Mouse (Mus musculus): ENCODE data around the gene Map4k4.
A peak's percentile ranks its signal among the peaks of the same experiment; 100 is the strongest.

The Map4k4 gene

DNA sequence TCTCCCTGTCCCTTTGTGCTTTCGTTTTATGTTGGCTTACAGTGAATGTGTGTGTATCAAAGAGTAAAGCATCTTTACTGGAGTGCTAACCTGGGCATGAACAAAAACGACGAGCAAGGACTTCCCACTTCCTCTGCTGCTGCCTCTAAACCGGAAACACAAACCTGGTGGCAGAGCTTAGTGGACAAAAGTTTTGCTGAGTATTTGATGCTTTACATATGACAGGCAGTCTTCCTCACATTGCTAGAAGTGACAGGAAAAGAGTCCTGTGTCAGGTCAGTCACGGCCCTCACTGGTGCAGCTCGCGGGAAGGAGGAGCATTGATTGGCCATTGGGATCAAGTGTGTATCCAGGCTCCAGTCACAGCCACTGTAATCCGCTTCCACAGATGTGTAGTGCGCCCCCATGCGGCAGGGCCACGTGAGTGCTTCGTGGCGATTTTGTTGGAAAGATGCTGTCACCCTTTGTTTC, 35.7 kb downstream of the Map4k4 start:
- peak; percentile 77 to 89 for DNase-seq (ENCODE audit: low spot score in 2 of 2)

DNA sequence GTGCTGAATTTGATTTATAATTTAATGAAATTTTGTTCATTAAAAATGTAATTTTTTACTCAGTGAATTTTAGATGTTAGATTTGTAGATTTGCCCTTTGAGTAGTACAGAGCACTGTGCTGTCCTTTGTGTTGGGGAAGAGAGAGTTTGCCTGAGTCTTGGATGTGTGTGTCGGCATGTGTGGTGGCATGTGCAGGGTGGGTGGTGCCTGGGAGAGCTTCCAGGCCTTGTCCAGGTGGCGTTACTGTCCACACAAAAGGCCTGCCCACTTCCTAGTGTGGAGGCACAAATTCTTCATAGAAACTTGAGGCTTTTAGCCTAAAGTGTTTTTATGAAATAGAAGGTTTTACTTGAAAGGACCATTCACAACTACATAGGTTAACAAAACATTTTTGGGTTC, 36.2 kb downstream of the Map4k4 start:
- DNase-seq (ENCODE audit: low spot score in 2 of 2), result no peak

DNA sequence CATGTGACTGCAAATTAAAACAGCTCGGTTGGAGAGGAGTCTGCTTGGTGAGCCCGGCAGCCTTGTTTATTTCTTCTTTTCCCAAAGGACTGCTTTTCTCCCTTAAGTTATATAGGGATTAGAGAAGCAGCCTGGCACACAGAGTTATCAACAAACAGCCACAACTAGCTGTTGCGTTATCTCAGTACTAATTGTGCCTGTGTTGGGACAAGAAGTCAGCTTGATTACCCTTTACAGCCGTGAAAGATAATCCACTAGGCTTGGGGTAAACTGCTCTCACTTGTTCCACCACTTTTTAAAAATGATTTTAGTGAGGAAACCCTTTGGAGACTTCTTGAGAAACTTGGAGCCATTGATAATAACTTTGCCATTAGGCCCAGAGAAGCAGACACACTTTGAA, 36.9 kb downstream of the Map4k4 start:
- no peak for DNase-seq (ENCODE audit: low spot score in 2 of 2)

DNA sequence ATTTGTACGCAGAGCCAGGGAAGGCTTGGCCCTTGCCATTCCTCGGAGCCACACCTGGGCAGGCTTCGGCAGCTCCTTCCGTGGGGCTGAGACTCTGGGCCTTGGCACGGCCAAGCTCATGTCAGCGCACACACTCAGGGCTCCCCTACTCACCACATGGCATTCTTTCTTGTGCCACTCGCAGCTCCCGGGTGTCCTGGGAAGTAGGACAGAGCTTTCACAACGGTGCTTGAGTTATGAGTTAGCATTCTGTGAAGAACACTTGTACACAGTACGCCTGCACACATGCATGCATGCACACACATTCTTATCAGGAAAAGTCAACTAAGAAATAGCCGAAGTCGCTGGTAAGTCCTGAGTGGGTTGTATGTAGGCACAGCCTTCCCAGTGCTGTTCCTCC, 38.7 kb downstream of the Map4k4 start:
- no peak for DNase-seq (ENCODE audit: low spot score in 2 of 2)

DNA sequence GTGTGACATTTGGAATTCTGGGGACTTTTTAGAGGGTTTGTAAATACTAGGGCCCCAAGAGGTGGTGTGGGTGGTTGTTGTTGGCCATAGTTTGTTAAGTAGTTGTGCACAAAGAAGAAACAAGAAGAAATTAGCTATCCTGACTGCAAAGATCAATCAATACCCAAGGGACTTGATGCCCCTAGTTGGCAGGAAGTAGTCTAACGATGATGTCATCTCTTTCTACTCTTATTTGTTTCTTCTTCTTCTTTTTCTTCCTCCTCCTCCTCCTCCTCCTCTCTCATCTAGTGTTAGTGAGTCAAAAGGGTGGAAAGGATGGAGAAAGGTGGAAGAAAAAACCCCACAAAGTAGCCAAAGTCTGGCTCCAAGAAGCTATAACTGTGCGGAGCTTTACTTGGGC, 39.6 kb downstream of the Map4k4 start:
- no peak for DNase-seq (ENCODE audit: low spot score in 2 of 2)

DNA sequence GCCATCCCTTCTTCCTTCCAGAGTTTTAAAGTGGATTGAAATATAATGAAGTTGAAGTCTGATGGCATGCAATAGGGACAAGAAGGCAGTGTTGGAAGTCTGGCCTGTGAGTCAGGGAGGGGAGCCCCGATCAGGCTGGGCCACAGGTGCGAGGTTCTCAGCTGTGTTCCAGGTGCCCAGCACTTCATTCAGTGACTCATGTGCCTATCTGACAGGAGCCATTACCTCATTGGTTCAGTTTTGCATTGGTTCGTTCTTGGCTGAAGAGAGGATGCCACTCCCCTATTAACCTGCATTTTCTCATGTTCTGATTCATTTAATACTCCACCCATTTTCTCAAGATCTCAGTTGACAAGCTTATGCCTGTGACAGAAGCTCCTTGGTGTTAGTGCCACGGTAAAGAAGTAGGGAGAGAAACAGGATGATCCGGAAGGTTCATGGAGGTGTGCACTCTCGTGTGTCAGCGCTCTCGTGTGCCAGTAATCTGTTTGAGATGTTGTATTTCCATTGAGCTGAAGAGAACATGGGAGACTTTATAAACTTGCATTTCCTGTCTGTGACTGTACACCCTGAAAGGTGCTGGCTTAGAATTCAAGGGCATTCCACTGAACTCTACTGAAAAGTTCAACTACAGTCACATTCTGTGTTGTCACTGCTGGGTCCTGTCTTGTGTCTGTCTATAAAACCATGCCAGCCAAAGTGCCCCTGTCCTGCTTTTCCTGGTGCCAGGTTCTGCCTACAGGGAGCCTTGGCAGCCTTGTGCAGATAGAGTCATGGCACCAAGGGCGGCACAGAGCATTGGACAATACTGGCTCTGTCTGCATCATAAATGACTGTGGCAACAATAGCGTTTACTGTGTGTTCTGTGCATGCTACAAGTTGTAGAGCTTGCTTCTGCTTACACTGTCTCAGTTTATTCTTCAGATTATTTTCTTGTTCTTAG, 40.8 kb downstream of the Map4k4 start:
- no peak for DNase-seq (ENCODE audit: low spot score in 2 of 2)

DNA sequence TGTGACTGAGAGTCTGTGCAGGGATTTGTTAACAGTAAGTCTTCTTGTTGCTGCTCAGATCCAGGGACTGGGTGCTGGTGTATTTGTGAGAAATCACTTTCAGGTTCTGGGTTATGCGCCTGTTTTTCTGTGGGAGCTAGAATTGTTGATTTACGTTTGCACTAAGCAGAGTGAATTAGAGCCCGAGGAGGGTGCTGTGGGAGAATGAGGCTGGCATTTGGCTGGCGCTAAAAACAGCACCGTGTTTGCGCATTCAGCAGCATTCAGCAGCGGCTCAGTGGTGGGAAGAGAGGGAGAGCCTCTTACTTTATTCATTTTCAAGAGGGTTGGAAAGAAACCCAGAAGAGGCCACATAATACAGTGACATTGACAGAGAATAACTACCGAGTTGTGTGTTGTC, 42.2 kb downstream of the Map4k4 start:
- DNase-seq (ENCODE audit: low spot score in 2 of 2), result no peak

DNA sequence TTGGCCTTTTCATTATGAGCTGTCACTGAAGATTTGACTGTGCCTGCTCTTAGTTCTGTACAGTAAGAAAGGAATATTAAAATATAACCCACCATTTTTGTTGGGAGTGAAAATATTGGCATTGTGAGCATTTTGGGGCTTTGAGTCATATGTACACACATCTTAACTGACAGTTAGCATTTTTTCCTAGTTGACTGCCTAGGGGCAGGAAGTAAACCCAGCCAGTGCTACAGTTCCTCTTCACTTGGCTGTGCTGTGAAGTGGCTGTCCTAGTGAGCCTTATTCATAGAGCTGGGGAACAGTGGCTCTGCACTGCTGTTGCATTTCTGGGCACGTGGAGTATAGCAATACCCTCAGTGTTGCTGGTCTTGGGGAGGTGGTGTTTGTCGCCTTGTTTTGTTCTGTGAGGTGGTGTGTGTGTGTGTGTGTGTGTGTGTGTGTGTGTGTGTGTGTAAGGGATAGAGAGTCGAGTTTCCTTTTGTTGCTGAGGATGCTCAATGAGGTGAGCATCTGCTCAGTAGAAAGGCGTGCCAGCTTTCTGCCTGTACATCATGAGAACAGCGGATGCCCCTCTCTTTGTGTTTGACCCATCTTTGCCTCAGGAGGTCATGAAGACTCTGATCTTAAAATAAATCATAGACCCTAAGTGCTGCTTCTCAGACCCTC, 43.7 kb downstream of the Map4k4 start:
- no peak for DNase-seq (ENCODE audit: low spot score in 2 of 2)

DNA sequence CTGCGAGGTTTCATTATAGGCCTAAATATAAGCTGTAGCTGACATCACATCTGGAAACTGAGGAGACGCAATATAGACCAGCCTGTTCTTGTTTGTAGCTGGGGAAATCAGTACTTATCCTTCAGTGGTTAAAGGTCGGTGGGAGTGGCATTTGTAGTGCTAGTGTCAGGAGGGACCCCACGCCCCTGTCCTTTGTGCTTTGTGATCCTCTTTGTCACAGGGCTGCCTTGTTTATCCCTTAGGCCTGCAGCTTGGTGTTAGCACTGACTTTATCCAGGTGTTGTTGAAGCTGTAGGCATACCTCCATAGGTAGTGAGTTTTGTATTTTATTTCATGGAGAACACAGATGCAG, 44.2 kb downstream of the Map4k4 start:
- no peak for DNase-seq (ENCODE audit: low spot score in 2 of 2)

DNA sequence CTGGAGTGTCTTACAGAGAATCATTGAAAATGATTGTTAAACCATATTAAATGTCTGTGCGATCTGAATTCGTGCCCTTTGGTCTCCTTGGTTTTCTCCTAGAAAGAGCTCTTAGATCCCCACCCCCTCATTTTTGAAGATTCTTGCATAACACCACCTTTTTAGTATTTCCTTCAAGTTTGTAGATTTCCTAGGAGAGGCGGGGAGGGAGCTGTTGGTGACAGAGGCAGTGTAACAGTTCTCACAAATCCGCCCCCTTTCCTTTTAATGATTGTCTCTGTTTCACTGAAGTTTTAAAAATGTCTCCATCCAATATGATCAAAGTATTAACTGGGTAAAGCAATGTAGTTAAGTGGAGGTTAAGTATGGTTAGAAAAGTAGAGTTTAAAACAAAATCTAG, 45.7 kb downstream of the Map4k4 start:
- no peak for DNase-seq (ENCODE audit: low spot score in 2 of 2)

DNA sequence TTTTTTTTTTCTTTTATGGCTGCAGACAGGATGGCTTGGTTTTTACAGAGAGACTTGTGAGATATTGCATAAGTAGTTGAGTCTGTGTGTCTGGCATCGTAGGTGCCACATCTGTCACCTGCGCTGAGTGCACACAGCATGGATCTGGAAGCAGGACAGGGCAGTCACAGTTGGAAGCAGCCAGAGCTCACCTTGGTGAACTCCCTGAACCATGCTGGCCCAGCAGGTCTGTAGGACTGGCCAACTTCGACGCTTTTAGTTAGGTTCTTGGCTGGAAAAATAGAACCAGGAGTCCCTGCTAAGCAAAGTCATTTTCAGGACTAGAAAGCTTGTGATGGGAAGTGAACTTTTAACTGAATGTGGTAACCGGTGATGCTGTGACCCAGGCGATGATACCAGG, 46.5 kb downstream of the Map4k4 start:
- DNase-seq (ENCODE audit: low spot score in 2 of 2), result no peak

DNA sequence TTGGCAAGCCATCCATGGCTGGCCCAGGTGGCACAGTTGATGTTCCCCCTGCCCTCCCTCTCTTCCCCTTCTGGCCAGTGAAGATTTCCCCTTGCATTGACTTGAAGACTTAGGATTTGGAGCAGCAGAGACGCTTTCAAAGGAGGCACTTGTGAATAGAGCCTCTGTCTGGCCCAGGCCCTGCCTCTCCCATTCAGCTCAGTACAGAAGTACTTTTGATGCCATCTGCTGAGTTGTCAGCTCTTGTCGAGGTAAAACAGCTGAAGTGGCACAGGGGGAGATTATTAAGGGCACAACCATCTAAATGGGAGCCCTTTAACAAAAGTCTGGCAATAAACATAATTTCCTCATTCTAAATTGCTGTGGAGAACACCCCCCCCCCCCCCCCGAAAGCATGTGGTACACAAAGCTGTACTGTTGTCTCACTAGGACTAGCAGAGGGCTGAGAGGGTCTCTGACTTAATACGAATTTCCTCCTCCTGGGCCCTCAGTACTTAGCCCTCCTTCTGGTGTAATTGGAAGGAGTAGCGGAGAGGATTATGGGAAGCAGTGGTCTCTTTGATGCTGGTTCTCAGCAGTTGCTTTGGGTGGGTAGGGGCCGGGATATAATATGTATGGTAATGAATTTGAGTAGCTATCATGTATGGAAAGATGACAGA, 47.1 kb downstream of the Map4k4 start:
- no peak for DNase-seq (ENCODE audit: low spot score in 2 of 2)

DNA sequence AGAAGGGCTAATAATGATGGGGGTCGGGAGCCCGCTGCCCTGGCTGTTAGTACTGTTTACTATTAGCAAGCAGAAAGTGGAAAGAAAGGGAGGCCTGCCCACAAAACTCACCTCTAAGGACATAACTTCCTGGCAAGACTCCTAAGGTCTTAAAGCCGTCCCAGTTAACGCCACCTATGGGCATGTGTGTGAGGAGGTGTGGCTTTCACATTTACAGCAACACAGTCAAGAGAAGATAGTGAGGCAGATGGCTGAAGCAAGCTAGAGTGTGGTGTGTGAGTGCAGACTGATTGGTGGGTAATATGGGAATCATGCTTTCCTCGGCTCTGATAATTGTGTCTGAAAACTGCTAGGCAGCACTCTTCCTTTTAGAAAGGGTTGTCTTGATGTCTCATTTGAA, 48.5 kb downstream of the Map4k4 start:
- DNase-seq (ENCODE audit: low spot score in 2 of 2), result no peak

DNA sequence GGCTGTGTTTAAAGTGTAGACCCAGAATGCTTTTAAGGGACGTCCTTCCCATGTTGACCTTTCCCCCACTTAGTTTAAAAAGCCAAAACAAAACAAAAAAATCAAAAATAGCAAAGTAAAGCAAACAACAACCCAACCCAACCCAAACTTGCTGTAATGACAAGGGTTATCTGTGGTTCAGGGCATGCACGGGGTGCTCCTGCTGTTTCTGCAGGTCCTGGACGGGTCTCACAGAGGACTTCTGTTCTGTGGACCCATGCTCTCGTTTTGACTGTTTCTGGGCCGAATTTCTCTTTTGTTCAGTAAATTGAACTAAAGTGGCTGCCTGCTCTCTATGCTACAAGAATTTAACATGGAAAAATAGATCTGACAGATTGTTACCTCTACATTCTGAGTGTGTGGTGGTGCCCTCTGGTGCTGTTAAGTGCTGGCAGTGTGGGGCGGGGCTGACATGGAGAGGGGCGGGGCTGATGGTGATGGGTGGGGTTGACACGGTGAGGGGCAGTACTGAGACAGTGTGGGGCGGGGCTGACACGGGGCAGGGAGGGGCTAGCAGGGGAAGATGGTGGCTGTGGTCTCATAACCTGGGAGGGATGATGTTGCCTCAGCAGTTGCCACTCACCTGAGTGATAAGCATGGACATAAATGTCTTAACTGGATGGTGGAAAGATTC, 49.2 kb downstream of the Map4k4 start:
- DNase-seq (ENCODE audit: low spot score in 2 of 2), result peak; percentile 34 to 77

DNA sequence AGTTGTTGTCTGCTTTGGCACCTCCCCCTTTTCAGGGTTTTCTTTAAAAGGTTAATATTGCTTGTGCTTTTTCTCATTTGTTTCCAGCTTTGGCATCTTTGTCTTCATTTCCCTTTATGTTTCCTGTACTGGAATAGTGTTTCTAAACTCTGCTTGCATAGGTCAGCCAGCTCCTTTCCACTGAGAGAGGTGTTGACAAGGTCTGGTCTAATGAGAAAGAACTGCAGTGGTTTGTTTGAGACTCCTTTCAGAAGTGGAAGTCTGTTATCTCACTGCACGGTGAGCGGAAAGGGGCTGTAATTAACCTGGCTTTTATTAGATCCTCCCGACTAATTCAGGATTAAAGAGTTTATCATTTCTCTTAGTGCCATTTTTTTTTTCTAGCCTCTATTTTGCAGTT, 49.9 kb downstream of the Map4k4 start:
- DNase-seq (ENCODE audit: low spot score in 2 of 2), result no peak

DNA sequence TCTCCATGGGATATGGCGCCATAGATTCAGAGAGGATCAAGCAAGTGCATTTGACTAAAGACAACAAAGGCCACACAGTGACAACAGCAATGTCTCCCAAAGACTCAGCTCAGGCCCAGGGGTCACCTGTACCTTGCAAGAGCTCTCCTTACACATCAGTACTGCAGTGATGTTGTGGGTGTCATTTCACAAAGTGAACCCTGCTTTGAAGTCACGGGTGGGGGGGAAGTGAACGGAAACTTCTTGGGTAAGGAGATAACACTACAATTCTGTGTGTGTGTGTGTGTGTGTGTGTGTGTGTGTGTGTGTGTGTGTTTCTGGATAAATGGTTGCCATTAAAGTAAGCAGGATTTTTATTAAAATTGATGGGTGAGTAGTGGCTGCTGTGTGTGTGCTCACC, 53.9 kb downstream of the Map4k4 start:
- no peak for DNase-seq (ENCODE audit: low spot score in 2 of 2)

DNA sequence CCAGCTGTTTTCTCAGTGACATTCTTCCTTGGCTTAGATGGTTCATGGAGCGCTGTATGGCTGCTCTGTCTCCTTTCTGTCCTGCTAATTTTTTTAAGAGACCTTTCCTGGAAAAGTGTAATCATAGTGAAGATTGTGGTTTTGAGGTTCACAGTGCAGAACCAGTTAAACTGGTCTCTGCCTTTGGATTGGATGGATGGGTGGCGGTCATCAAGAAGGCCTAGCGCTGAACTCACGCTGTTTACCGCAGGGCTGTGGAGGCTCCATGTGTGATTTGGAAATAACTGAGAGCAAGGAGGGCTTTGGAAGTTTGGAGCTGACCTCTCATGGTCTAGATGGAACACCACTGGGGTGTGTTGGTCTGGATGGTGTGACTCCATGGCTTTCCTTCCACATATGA, 56.0 kb downstream of the Map4k4 start:
- DNase-seq (ENCODE audit: low spot score in 2 of 2), result no peak

DNA sequence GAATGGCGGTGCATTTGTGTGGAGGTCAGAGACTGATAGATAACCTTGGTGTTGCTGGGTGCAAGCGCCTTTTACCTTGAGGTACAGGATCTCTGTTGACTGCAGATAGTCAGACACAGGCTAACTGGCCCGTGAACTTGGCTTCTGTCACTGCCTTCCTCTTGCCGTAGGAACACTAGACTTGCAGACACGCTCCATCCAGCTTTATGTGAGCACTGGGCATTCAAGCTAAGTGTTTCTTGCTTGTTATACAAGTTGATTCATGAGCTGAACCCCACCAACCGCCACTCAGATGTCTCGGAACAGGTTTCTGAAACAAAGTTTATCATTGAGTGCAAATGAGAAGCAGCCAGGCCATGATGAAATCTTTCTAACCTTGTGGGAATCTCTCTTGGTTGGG, 57.3 kb downstream of the Map4k4 start:
- no peak for DNase-seq (ENCODE audit: low spot score in 2 of 2)

DNA sequence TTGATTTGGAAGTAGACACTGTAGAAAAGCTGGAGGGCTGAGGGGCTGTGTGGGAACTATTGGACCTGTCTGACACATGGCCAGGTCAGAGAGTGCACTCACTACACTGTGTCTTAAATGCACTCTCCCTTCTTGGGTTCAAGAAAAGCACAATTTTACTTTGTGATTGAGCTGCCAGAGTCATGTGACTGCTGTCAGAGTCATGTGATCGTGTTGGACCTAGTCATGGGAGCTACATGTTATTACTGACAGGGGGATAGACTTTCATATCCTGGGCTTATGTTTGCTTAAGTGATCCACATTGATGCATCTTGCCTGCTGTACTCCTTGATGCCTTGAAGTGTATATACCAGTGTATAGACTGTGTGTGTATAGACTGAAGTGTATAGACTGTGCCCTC, 59.9 kb downstream of the Map4k4 start:
- DNase-seq (ENCODE audit: low spot score in 2 of 2), result no peak

DNA sequence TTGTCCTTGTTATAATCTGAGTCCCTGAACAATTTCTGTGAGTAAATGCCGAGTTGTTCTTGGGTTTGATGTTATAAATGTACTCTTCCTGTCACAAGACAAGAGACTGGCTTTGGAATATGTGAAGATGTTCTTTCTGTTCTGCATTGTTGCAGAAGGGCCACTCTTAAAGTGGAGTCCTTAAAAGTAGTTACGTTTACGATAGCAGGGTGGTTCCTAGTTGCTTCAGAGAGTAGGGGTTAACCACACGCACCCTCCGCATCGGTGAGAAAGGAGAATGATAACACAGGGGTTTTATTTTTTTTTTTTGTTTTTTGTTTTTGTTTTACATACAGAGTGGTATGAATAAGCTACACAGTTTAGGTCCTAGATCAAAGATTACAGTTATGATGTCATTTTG, 60.4 kb downstream of the Map4k4 start:
- DNase-seq (ENCODE audit: low spot score in 2 of 2), result no peak

DNA sequence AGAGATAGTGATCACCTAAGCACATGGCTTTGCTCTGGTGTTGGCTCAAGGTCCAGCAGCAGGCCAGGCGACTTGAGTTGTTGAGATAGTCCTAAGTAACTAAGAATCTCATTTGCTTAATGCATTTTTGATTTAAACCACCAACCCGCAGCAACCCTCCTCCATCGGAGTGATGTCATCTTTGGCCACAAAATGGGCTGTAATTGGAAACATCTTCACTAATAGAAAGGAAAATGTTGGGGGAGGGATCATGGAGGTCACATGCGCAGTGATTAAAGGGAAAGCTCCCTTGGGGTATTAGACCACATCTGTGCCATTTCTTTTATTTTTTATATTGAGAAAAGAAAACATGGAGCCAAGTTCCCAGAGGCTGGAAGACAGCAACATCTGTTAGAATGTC, 61.6 kb downstream of the Map4k4 start:
- DNase-seq (ENCODE audit: low spot score in 2 of 2), result no peak

DNA sequence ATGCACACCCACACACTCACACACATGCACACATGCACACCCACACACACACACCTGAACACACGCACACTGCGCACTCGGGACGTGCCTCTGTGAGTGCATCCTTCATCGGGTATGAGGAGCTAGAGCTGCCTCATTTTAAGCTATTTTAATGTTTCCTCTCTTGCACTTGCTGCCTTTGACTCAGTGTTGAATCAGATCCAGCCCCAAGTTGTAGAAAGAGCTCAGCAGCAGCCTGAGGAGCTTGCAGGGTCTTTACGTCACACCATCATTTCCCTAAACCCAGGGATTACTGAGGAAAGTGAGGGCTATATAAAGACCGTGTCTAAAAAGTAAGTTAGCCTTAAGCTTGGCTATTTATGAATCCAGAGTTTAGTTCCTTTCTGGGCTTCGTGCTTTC, 62.1 kb downstream of the Map4k4 start:
- no peak for DNase-seq (ENCODE audit: low spot score in 2 of 2)

Data from spleen, postnatal 10 days (tissue).